Mouse (Mus musculus): Measurements from ENCODE around the gene Tdo2. TPM values are rescaled to one million over a fixed set of nuclear protein-coding genes. Genes with fewer than 3 reads are reported as not detected.

Gene Tdo2
- polyA plus RNA-seq (2017; shearing (Covaris generic)), result 1 to 10 TPM in 1 of 2 experiments, not detected in 1; 1.1 TPM

DNA sequence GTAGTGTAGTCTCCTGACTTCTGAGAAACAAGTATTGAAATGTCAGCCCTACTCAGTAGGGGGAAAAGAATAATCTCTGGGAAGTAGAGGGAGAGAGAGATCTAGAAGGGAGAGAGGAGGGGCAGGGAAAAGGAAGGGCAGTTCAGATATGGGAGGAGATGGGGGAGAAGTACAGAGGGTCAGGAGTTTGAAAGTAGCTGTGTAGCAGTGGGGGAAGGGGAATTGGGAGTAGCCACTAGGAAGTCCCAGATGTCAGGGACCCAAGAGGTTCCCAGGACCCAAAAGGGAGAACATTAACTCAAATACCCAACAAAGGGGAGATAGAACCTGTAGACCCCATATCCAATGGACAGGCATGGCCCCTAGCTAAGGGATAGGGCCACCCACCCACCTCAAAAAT lies at the start of gene Tdo2:
Gene Tdo2, minus strand, starts transcription at position 101 of the 400 bp plus-strand sequence.

DNA sequence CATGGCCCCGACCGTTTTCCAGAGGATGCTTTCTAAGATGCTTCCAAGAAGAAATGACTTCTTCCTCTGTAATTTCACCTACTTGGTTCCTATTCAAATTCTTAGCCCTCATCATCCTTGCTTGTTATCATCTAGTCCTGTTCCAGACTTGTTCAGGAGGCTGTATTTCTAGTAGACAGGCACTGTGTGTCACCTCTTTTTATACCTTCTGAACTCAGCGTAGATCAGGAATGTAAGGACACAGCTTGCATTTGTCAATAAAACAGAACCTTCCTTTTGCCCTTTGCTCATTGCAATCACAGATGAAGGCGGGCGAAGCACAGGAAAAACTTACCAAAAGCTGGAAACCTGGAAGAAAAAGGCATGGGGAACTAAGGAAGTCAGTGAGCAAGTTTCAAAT lies 6.0 kb upstream of the Tdo2 start, which contains the start of gene Asic5:
Gene Asic5, plus strand, starts transcription at position 301 of the 400 bp plus-strand sequence.

DNA sequence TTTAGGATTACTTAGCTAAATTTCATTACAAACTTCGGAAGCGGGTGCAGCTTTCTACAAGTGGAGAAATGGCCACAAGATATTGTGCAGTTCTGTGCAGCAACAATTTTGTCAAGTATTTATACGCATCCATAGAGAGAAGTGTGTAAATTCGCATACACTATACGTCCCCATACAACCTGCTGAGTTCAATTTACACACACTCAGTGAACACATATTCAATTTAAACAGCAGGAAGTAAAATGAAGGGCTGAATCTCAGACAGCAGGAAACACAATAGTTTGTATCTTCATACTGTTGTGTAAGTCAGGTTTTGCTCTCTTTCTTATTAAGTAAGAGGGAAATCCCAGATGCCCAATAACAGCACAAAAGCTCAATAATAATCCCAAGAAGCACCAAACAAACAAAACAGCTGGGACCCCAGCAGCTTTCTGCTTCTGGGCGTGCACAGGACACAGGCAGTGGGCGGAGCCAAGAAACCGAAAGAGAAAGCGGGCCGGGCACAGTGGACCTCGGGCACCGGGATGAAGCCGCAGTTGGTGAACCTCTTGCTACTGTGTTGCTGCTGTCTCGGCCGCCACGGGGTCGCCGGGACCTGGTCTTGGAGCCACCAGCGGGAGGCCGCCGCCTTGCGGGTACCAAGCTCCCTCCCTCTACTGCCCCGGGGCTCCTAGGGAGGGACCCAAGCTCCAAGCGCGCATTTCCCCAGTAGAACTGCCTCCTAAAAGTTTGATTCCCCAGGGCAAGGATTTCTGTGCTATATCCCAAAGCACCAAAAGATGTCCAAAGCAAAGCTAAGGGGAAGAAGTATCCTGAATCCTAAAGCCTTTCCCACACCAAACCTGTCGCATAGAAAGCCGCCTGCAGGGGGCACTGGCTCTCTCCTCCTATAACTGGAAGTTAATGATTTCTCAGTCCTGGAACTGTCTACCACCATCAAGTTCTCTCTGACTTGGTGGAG lies 43.6 kb downstream of the Tdo2 start, which contains the start of gene Ctso:
Gene Ctso, plus strand, starts transcription at position 461 of the 961 bp plus-strand sequence.

Other genes with a start within 250 kb of the Tdo2 start
- 10 to 100 TPM; 43.9 to 52.4 TPM for gene Ctso, start 43.6 kb downstream of the Tdo2 start, polyA plus RNA-seq (2017; shearing (Covaris generic))
- not detected for gene Asic5, start 6.1 kb upstream of the Tdo2 start, polyA plus RNA-seq (2017; shearing (Covaris generic))
- gene Gucy1b1, start 98.5 kb upstream of the Tdo2 start, polyA plus RNA-seq (2017; shearing (Covaris generic)), result 1 to 10 TPM in 1 of 2 experiments, under 1 TPM in 1; 0.47 to 8.7 TPM
- 10 to 100 TPM in 1 of 2 experiments, 1 to 10 TPM in 1; 1.3 to 11.2 TPM for gene Gucy1a1, start 169.6 kb upstream of the Tdo2 start, polyA plus RNA-seq (2017; shearing (Covaris generic))

All from activated CD4-positive, CD25-positive, alpha-beta regulatory T cell (primary cell).